Mouse (Mus musculus) testis, adult 2 months (tissue): ENCODE results near the gene Clec12a. TPM values are rescaled to one million over a fixed set of nuclear protein-coding genes. Genes with fewer than 3 reads are reported as not detected.

Source experiments
- H3K27ac ChIP-seq: fragments of 200-500 bp; 2 replicates; pipeline ENCODE4 v1.5.1; 2012; ENCODE audit warnings: low read depth, low read length; ENCODE audit not compliant: control insufficient read depth, insufficient read depth
- H3K27me3 ChIP-seq: fragments of 200-500 bp; 2 replicates; pipeline ENCODE4 v1.6.1; 2012; ENCODE audit warnings: mild to moderate bottlenecking, low read length, moderate library complexity; ENCODE audit not compliant: control insufficient read depth, insufficient read depth
- H3K36me3 ChIP-seq: fragments of 200-500 bp; 2 replicates; pipeline ENCODE4 v1.6.1; 2012; ENCODE audit warnings: mild to moderate bottlenecking, low read length; ENCODE audit not compliant: control insufficient read depth, insufficient read depth
- H3K4me1 ChIP-seq: fragments of 200-500 bp; 2 replicates; pipeline ENCODE4 v1.6.1; 2012; ENCODE audit warnings: low read length; ENCODE audit not compliant: control insufficient read depth, insufficient read depth
- H3K4me3 ChIP-seq: fragments of 200-500 bp; 2 replicates; pipeline ENCODE4 v1.5.1; 2012; ENCODE audit warnings: low read depth, mild to moderate bottlenecking, low read length, moderate library complexity, mixed read lengths; ENCODE audit not compliant: control insufficient read depth
- CTCF ChIP-seq: fragments of 200-500 bp; IDR thresholded peaks from 2 replicates; pipeline ENCODE4 v1.5.1; 2012; ENCODE audit warnings: low read depth, mild to moderate bottlenecking, inconsistent platforms, low read length, moderate library complexity; ENCODE audit not compliant: control insufficient read depth, insufficient read depth, insufficient replicate concordance
- POLR2A ChIP-seq: fragments of 200-500 bp; IDR thresholded peaks from 2 replicates; pipeline ENCODE4 v1.6.1; 2012; ENCODE audit warnings: low read depth, mild to moderate bottlenecking, inconsistent platforms, low read length, moderate library complexity; ENCODE audit not compliant: control insufficient read depth
- polyA plus RNA-seq: library from polyadenylated mRNA; depleted of rRNA; stranded (reverse); fragments of >200 nt; gene quantifications from 2 replicates; pipeline ENCODE4 v1.2.3, GENCODE M21; 2012

Clec12a gene
- polyA plus RNA-seq, 1 experiment: 0.21 TPM

- TF ChIP-seq POLR2A (no peak), CTCF (no peak)
- Histone ChIP-seq H3K4me3 (no peak overlapping the region), H3K27me3 (no peaks in the 10 kb centered on the region), H3K27ac (no peak overlapping the region), H3K4me1 (no peaks in the 10 kb centered on the region), H3K36me3 (no peaks in the 10 kb centered on the region)
These were observed 8.6 kb downstream of the Clec12a start for GRCm38 (mm10) chr6:129351091-129351490.

GRCm38 (mm10) chr6:129355774-129356173, 13.3 kb downstream of the Clec12a start:
- H3K4me1 ChIP-seq: no peaks in the 10 kb centered on the region
- H3K36me3 ChIP-seq: no peaks in the 10 kb centered on the region
- H3K4me3 ChIP-seq: no peak overlapping the region
- TF ChIP-seq CTCF (no peak), POLR2A (no peak)
- no peak overlapping the region for H3K27ac ChIP-seq
- H3K27me3 ChIP-seq: no peaks in the 10 kb centered on the region

- Histone ChIP-seq H3K27ac (no peak overlapping the region), H3K4me1 (no peaks in the 10 kb centered on the region), H3K4me3 (no peak overlapping the region), H3K27me3 (no peaks in the 10 kb centered on the region), H3K36me3 (no peaks in the 10 kb centered on the region)
- no peak for TF ChIP-seq CTCF
- TF ChIP-seq POLR2A: no peak
These were observed 13.9 kb downstream of the Clec12a start for GRCm38 (mm10) chr6:129356430-129356829.

GRCm38 (mm10) chr6:129359515-129359914, 17.0 kb downstream of the Clec12a start:
- no peaks in the 10 kb centered on the region for H3K36me3 ChIP-seq
- no peaks in the 10 kb centered on the region for H3K4me1 ChIP-seq
- no peaks in the 10 kb centered on the region for H3K27me3 ChIP-seq
- TF ChIP-seq POLR2A (no peak), CTCF (no peak)
- H3K27ac ChIP-seq: no peak overlapping the region
- H3K4me3 ChIP-seq: no peak overlapping the region

GRCm38 (mm10) chr6:129363942-129364341, 21.5 kb downstream of the Clec12a start:
- no peak for TF ChIP-seq POLR2A
- no peak for TF ChIP-seq CTCF
- no peaks in the 10 kb centered on the region for H3K27me3 ChIP-seq
- no peak overlapping the region for H3K4me3 ChIP-seq
- no peak overlapping the region for H3K27ac ChIP-seq
- H3K36me3 ChIP-seq: no peaks in the 10 kb centered on the region
- no peaks in the 10 kb centered on the region for H3K4me1 ChIP-seq

GRCm38 (mm10) chr6:129365959-129366359, 23.5 kb downstream of the Clec12a start:
- H3K27me3 ChIP-seq: no peaks in the 10 kb centered on the region
- TF ChIP-seq CTCF (peak; percentile 21; the same call in 1 of the 2 replicates), POLR2A (no peak)
- H3K27ac ChIP-seq: no peak overlapping the region
- H3K4me3 ChIP-seq: no peak overlapping the region
- H3K36me3 ChIP-seq: no peaks in the 10 kb centered on the region
- H3K4me1 ChIP-seq: no peaks in the 10 kb centered on the region

GRCm38 (mm10) chr6:129369374-129370132, 27.1 kb downstream of the Clec12a start:
- no peak for TF ChIP-seq CTCF
- TF ChIP-seq POLR2A: no peak
- no peak overlapping the region for H3K27ac ChIP-seq
- H3K4me1 ChIP-seq: no peaks in the 10 kb centered on the region
- H3K36me3 ChIP-seq: no peaks in the 10 kb centered on the region
- no peaks in the 10 kb centered on the region for H3K27me3 ChIP-seq
- H3K4me3 ChIP-seq: no peak overlapping the region

GRCm38 (mm10) chr6:129374937-129375471, 32.5 kb downstream of the Clec12a start:
- H3K27me3 ChIP-seq: no peaks in the 10 kb centered on the region
- TF ChIP-seq CTCF (no peak), POLR2A (no peak)
- no peaks in the 10 kb centered on the region for H3K4me1 ChIP-seq
- no peaks in the 10 kb centered on the region for H3K36me3 ChIP-seq
- H3K4me3 ChIP-seq: no peak overlapping the region
- no peak overlapping the region for H3K27ac ChIP-seq
